Mouse (Mus musculus) adipocyte (in vitro differentiated cells): ENCODE measurements around the gene Xylt1.

Experiments used
- DNase-seq: peaks from one replicate; pipeline ENCODE4 v3.0.0-alpha.2; 2016; ENCODE audit warnings: low spot score

The Xylt1 gene

GRCm38 (mm10) chr7:117435730-117436441, 55.1 kb downstream of the Xylt1 start:
- no peak for DNase-seq

DNA sequence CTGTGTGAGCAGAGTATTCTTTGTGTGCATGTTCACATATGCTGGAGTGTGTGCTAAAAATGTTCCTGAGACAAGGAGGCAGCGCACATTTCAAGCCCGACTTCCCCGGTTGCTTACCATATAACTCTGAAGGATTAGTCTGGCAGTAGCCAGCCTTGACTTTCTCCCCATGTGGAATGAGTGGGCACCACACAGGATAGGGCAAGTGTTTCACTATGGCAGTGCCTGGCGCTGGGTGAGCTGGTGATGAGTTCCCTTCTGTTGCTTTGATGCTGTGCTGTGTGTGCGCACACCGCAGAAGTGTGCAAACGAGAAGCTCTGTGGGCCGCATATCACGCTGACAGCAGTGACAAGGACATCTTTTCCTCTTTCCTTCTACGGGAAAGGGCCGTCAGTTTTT, 56.1 kb downstream of the Xylt1 start:
- no peak for DNase-seq

DNA sequence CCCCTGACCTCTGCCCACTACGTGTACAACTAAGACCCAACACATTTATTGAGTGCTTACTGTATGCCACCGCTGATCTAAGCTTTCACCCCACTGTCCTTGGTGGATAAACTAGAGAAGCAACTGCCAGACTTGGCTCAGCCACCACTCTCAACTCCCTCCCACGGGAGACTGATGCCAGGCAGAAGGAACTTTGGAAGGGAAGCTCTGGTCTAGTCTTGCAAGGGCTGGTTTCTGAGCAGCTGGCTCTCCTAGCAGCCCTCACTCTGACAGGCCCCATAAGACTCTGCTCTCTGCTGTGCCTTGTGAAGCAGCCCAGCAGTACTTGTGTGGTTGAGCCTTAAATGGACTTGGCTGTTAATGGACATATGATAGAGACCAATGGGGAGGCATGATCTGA, 60.2 kb downstream of the Xylt1 start:
- no peak for DNase-seq

DNA sequence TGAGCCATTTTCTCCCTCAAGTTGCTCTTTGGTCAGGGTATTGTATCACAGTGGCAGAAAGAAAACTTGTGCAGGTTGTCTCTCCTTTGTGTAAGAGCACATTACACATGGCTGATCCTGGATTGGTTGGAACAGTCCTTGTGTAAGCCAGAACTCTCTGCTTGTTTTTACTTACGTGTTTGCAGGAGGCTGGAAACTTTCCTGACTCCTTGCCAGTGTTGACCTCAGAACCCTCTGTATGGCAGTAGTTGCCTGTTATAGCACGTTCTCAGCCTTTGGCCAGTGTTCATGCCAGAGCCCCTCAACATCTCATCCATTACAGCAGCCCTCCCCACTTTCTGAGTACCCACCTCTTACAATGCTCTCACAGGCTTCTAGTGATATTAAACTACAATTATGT, 61.9 kb downstream of the Xylt1 start:
- no peak for DNase-seq

- no peak for DNase-seq
Observed at GRCm38 (mm10) chr7:117443215-117443614, 62.4 kb downstream of the Xylt1 start.

DNA sequence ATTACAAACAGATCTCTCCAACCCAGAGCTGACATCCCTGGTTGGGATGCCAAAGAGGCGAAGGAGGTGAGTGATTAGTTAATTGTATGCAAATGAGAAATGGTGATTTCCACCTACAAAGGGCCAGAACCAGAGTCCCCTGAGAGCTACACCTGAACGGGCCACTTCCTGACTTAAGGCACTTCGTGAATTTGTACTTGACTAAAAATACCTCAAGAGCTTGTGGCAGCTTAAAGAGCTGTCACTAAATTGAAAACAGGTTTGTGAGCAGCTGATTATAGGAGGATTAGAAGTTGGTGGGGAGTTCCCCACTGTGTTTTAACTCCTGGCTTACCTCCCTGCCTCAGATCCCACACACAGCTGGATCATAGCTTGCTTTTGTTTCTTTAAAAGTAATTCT, 64.7 kb downstream of the Xylt1 start:
- no peak for DNase-seq

- no peak for DNase-seq
Observed at GRCm38 (mm10) chr7:117449605-117450004, 68.8 kb downstream of the Xylt1 start.

GRCm38 (mm10) chr7:117451212-117451611, 70.4 kb downstream of the Xylt1 start:
- DNase-seq = no peak

DNA sequence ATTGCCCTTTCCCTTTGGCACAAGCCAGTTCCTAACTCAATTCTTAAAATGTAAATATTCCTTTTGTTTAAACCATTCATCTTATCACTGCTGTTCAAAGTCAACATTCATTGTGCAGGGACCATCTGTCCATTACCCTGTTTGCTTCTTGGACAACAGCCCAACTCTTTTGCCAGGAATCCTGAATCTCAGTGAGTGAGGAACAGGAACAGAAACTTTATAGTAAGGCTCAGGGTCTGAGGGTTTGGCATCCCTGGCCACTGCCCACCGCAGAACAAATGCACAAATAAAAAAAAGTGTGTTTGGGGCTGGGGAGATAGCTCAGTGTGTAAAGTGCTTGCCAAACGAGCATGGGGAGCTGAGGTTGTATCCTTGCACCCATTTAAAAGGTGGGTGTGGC, 71.5 kb downstream of the Xylt1 start:
- no peak for DNase-seq

DNA sequence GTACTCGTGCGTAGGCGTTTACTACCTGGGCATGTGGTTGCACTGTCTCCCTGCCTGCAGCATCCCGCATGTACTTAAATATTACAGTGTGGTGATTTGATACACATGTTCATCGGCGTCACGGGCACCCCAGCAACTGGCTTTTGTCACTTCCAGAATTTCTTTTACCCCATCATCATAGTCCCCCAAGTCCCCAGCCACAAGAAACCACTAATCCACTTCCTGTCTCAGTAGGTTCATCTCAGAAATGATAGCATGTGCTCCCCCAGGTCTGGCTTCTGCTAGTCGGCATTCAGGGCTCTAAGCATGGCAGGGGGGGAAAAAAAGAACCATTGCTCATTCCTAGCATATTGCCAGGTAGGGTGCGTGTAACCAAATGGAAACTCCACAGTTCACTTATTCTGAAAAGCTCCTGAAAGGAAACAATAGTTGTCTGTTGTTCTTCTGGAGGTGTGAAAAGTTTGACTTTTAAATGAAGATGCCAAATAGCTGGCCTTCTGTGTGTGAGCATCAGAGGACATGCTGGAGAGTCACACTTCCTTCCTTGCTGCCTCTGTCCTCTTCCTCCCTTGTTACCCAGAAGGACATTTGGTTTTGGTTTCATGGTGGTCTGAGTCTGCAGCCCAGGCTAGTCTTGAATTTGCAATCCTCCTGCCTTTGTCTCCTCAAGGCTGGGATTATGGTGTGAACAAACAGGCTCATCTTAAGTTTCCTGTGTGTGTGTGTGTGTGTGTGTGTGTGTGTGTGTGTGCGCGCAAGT, 74.2 kb downstream of the Xylt1 start:
- DNase-seq = no peak

DNA sequence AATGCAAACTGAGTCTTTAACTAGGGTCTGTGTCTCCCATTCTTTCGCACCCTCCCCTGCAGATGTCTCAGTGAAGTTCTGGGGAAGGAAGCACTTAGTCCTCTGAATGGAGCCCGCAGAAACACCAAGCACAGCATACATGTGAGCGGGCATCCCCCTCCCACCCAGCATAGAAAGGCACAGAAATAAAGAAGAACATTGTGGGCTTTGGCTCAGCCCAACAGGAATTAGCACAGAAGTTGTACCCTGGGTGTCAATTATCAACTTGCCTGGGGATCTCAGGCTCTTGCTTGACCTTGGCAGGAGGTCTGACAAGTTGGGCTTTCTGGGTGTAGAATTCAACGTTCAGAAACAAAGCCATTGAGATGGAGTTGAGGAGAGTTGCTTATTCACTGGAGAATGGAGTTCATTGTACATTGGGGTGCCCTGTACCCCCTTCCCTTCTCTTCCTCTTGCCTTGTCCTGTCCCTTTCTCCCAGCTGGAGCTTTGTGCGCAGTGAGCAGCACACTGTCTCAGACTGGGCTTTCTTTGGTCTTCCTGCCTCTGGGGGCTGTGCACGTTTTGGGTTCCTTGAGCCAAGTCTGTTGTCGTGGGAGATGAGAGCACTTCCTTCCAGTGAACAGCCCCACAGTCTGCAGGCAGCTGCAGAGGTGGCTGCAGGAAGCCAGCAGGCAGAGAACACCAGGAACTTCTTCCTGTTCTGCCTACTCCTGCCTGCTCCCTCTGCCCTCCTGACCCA, 81.6 kb downstream of the Xylt1 start:
- DNase-seq = no peak

DNA sequence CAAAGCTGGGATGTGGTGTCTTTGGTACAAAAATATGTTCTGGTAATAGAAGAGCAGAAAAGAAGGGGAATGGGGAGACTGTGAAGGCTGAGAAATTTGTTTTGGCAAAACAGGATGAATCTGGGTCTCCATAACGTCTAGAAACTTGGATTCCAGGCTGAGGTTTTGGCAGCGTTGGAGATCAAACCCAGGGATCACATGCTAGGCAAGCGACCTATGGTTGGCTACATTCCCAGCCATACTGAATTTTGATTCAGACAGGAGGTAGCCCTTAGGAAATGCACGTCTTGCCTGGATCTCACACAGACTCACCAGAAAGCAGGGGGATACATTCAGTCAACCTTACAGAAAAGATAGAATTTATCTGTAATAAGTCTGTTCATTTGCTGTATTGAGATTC, 84.2 kb downstream of the Xylt1 start:
- no peak for DNase-seq

- no peak for DNase-seq
Observed at GRCm38 (mm10) chr7:117466006-117466780, 85.4 kb downstream of the Xylt1 start.

GRCm38 (mm10) chr7:117470243-117470802, 89.5 kb downstream of the Xylt1 start:
- DNase-seq = no peak

DNA sequence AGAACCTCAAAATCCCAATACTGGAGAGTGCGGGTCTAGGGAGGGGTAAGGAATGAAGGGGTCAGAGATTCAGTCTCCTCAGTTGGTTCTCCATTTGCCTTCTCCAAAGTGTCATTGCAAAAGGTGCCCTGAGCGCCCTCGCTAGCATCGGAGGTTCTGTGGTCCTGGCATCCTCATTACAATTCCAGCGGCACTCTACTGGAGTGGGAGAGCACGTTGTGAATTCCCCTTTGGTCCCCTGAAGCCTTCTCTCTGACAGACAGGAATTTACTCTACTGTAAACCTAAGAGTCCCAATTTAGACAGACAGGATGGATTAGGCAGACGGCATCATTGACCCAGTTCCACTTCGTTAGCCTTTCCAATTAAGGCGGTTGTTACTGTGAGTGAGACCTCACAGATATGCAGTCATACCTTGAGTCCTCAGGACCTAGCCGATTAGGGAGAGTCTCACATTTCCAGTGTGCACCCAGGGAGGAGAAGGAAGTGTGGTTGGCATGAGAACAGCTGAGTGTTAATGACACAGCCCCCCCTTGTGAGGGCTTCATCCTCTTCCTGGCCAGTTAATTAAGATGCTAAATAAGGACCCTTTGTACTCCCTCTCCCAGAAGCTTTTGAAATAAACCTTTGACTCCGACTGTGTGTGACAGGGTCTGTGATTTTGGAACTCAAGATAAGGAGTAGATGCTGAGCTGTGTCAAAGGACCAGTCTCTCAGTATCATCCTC, 91.4 kb downstream of the Xylt1 start:
- DNase-seq = no peak

- no peak for DNase-seq
Observed at GRCm38 (mm10) chr7:117472781-117473743, 92.3 kb downstream of the Xylt1 start.

- DNase-seq = no peak
Observed at GRCm38 (mm10) chr7:117474302-117474701, 93.5 kb downstream of the Xylt1 start.

DNA sequence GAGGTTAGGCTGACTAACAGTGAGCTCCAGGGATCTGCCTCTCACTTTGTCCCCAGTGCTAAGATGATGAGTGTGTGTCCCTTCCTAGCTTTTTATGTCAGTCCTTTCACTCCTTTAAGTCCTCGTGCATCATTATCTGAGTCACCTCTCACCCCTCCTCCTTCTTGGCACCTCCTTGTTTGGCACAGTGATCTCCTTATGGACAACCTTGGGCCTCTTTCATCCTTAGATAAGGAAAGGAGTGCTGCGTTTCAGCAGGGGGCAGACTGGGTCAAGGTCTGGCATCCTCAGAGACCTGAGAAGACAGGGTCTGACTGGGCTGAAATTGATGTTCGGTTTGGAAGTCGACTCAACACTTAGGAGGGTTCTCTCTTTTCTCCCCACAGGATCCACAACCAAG, 94.3 kb downstream of the Xylt1 start:
- no peak for DNase-seq

- no peak for DNase-seq
Observed at GRCm38 (mm10) chr7:117478937-117479336, 98.2 kb downstream of the Xylt1 start.

GRCm38 (mm10) chr7:117480831-117481230, 100.1 kb downstream of the Xylt1 start:
- DNase-seq = no peak
